Mouse (Mus musculus): ENCODE data around the gene Ccr7. TPM values are rescaled to one million over a fixed set of nuclear protein-coding genes. Genes with fewer than 3 reads are reported as not detected.

Ccr7 gene
- polyA plus RNA-seq, 1 experiment, result 19.7 TPM

- Histone ChIP-seq H3K4me3 (replicated peaks; ENCODE audit: extremely low read depth, low read depth, low read length) (no peak overlapping the region), H3K4me1 (ENCODE audit: control insufficient read depth, insufficient read depth, low read length) (peaks cover 5% of the 10 kb centered on the region)
- WGBS, result 42% methylated on average over 5 of the region's 5 CpGs
- no peak for DNase-seq
- TF ChIP-seq POLR2A (IDR thresholded peaks at IDR 0.05; ENCODE audit: borderline replicate concordance, extremely low read depth, low read depth, low read length) (no peak), CTCF (IDR thresholded peaks at IDR 0.05; ENCODE audit: insufficient read depth, low read length) (no peak)
Observed at GRCm38 (mm10) chr11:99133285-99133897, 21.5 kb downstream of the Ccr7 start.

- TF ChIP-seq CTCF (IDR thresholded peaks at IDR 0.05; ENCODE audit: insufficient read depth, low read length), result no peak
- TF ChIP-seq POLR2A (IDR thresholded peaks at IDR 0.05; ENCODE audit: borderline replicate concordance, extremely low read depth, low read depth, low read length), result no peak
- Histone ChIP-seq H3K4me3 (replicated peaks; ENCODE audit: extremely low read depth, low read depth, low read length) (no peak overlapping the region), H3K4me1 (ENCODE audit: control insufficient read depth, insufficient read depth, low read length) (peaks cover 9% of the 10 kb centered on the region)
- DNase-seq, result no peak
- WGBS, result 13% methylated on average over 11 of the region's 11 CpGs
Observed at GRCm38 (mm10) chr11:99132091-99132730, 22.7 kb downstream of the Ccr7 start.

GRCm38 (mm10) chr11:99131463-99131840 lies 23.4 kb downstream of the Ccr7 start:
- Histone ChIP-seq H3K4me1 (ENCODE audit: control insufficient read depth, insufficient read depth, low read length) (peaks cover 16% of the 10 kb centered on the region), H3K4me3 (replicated peaks; ENCODE audit: extremely low read depth, low read depth, low read length) (no peak overlapping the region)
- no peak for TF ChIP-seq CTCF (IDR thresholded peaks at IDR 0.05; ENCODE audit: insufficient read depth, low read length)
- no peak for TF ChIP-seq POLR2A (IDR thresholded peaks at IDR 0.05; ENCODE audit: borderline replicate concordance, extremely low read depth, low read depth, low read length)
- DNase-seq, result no peak
- 55% methylated on average over 12 of the region's 12 CpGs for WGBS

GRCm38 (mm10) chr11:99130736-99131462 lies 24.0 kb downstream of the Ccr7 start:
- H3K4me1 ChIP-seq (ENCODE audit: control insufficient read depth, insufficient read depth, low read length), result peaks cover 20% of the 10 kb centered on the region
- no peak for DNase-seq
- TF ChIP-seq POLR2A (IDR thresholded peaks at IDR 0.05; ENCODE audit: borderline replicate concordance, extremely low read depth, low read depth, low read length) (no peak), CTCF (IDR thresholded peaks at IDR 0.05; ENCODE audit: insufficient read depth, low read length) (no peak)
- no peak overlapping the region for H3K4me3 ChIP-seq (replicated peaks; ENCODE audit: extremely low read depth, low read depth, low read length)
- WGBS, result 70% methylated on average over 5 of the region's 5 CpGs

GRCm38 (mm10) chr11:99129287-99129686 lies 25.6 kb downstream of the Ccr7 start:
- no peak for DNase-seq
- WGBS, result 49% methylated on average over 2 of the region's 2 CpGs
- H3K4me1 ChIP-seq (ENCODE audit: control insufficient read depth, insufficient read depth, low read length), result peaks cover 26% of the 10 kb centered on the region
- no peak for TF ChIP-seq CTCF (IDR thresholded peaks at IDR 0.05; ENCODE audit: insufficient read depth, low read length)
- no peak for TF ChIP-seq POLR2A (IDR thresholded peaks at IDR 0.05; ENCODE audit: borderline replicate concordance, extremely low read depth, low read depth, low read length)
- H3K4me3 ChIP-seq (replicated peaks; ENCODE audit: extremely low read depth, low read depth, low read length), result no peak overlapping the region

GRCm38 (mm10) chr11:99127785-99128682 lies 26.8 kb downstream of the Ccr7 start:
- Histone ChIP-seq H3K4me1 (ENCODE audit: control insufficient read depth, insufficient read depth, low read length) (peaks cover 28% of the 10 kb centered on the region), H3K4me3 (replicated peaks; ENCODE audit: extremely low read depth, low read depth, low read length) (no peak overlapping the region)
- TF ChIP-seq POLR2A (IDR thresholded peaks at IDR 0.05; ENCODE audit: borderline replicate concordance, extremely low read depth, low read depth, low read length) (no peak; the same call in 1 of the 2 replicates), CTCF (IDR thresholded peaks at IDR 0.05; ENCODE audit: insufficient read depth, low read length) (no peak)
- peak; percentile 41 for DNase-seq
- WGBS, result 39% methylated on average over 18 of the region's 18 CpGs

- TF ChIP-seq POLR2A (IDR thresholded peaks at IDR 0.05; ENCODE audit: borderline replicate concordance, extremely low read depth, low read depth, low read length) (peak; percentile 65; the same call in 1 of the 2 replicates), CTCF (IDR thresholded peaks at IDR 0.05; ENCODE audit: insufficient read depth, low read length) (no peak)
- Histone ChIP-seq H3K4me3 (replicated peaks; ENCODE audit: extremely low read depth, low read depth, low read length) (no peak overlapping the region), H3K4me1 (ENCODE audit: control insufficient read depth, insufficient read depth, low read length) (peaks cover 24% of the 10 kb centered on the region)
- WGBS, result 20% methylated on average over 5 of the region's 5 CpGs
- no peak for DNase-seq
Observed at GRCm38 (mm10) chr11:99126482-99127253, 28.2 kb downstream of the Ccr7 start.

GRCm38 (mm10) chr11:99124635-99125029 lies 30.2 kb downstream of the Ccr7 start:
- WGBS, result 64% methylated on average over 10 of the region's 10 CpGs
- DNase-seq, result no peak
- TF ChIP-seq POLR2A (IDR thresholded peaks at IDR 0.05; ENCODE audit: borderline replicate concordance, extremely low read depth, low read depth, low read length) (no peak), CTCF (IDR thresholded peaks at IDR 0.05; ENCODE audit: insufficient read depth, low read length) (no peak)
- H3K4me3 ChIP-seq (replicated peaks; ENCODE audit: extremely low read depth, low read depth, low read length), result no peak overlapping the region
- peaks cover 24% of the 10 kb centered on the region for H3K4me1 ChIP-seq (ENCODE audit: control insufficient read depth, insufficient read depth, low read length)

All from lung, adult 2 months (tissue).